Mouse (Mus musculus) stomach, postnatal 0 days (tissue): ENCODE measurements at regions not wholly inside any gene's neighbourhood (a gene's known extent, or its start where the extent isn't known, plus 50 kb on each side); places are given as distances from the start of the nearest gene placed in this dataset.

Source experiments
- CTCF ChIP-seq: IDR thresholded peaks from 2 replicates; pipeline ENCODE4 v1.5.1; 2016; ENCODE audit warnings: antibody characterized with exemption, low read depth, mild to moderate bottlenecking, moderate library complexity
- EP300 ChIP-seq: optimal IDR thresholded peaks from 2 replicates; pipeline ENCODE3; 2016; ENCODE audit warnings: antibody characterized with exemption

DNA sequence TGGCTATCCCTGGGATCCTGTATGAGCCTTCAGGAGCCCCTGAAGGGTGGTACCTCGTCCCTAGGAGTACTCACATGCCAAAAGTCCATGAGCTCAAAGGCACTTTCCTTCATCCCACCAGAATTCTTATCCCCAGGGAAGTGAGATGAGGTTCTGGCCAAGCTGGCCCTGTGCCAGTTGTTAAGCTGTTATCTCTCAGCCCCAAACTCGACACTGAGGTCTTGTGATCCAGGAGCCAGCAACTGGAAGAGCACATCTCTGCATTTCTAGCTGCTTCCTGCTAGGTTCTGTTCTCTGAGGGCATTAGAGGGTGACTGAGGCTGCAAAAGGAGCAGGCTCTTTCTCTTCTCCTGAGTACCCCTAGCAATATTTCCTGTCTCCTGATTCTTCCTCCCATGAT is 92.1 kb upstream of the Rbbp6 start:
- no peak for TF ChIP-seq CTCF
- no peak for TF ChIP-seq EP300
